Mouse (Mus musculus) layer of hippocampus, adult 2 months (tissue): ENCODE results near the gene Gm10964. TPM values are rescaled to one million over a fixed set of nuclear protein-coding genes. Genes with fewer than 3 reads are reported as not detected.
"Not testable (repeated sequence)": the region's sequence is repeated elsewhere in the genome, so short reads cannot be mapped to it uniquely, and the experiment has no call there.

ENCODE experiments used
- DNase-seq, 2 experiments: peaks; one replicate each; pipeline ENCODE4 v3.0.0; 2022; ENCODE audit warnings: low spot score in 2 of 2
- H3K27ac ChIP-seq: fragments of 200-600 bp; 2 replicates; pipeline ENCODE4 v1.8.1; 2022
- H3K4me3 ChIP-seq: fragments of 200-600 bp; 2 replicates; pipeline ENCODE4 v1.8.1; 2022; ENCODE audit warnings: mild to moderate bottlenecking
- CTCF ChIP-seq: fragments of 200-600 bp; conservative IDR thresholded peaks from 2 replicates; pipeline ENCODE4 v1.8.1; 2022; ENCODE audit warnings: antibody characterized with exemption, mild to moderate bottlenecking, moderate library complexity
- total RNA-seq, 2 experiments: library from RNA; stranded (reverse); gene quantifications; 2 replicates each; pipeline ENCODE4 v1.2.3; 2021

Gene Gm10964
- total RNA-seq, 2 experiments from 2014 or later = not detected

DNA sequence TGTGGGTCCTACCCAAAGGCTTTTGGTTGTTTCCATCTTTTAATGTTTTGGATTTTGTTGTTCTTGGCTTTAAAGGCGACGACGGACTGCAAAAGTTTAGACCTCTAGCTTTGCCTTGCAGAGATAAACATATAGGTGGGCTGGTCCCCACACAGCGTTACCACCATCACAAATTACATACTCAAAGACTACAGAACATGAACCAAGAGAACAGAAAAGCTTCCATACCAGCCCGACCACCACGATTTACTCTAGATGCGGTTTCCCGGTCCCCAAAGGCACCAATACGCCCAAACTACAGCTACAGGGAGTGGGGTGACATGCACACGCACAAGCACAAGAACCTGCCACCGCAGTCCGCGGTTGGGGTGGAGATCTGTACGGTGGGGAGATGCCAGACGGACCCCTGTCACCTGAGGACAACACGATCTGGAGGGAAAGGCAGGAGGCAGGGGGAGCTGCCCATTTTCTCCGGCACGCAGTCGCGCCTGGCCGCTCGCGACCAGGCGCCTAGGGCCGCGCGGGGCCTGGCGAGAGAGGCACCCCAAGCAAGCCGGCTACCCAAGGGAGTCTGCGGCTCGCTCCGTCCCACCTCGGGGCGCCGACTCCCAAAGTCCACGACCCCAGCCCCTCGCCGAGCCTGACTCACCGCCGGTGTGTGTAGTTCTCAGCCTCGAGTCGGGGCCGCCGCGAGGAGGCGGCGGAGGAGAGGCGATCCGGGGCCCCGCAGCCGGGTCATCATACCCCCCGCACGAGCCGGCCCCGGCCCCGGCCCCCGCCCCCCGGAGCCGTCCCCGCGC is 51.4 kb downstream of the Gm10964 start:
- no peak for DNase-seq
- Histone ChIP-seq H3K27ac (peak overlapping the region; percentile 99), H3K4me3 (peak overlapping the region; percentile 89)
- no peak for TF ChIP-seq CTCF

- peak; percentile 94 for DNase-seq
- H3K4me3 ChIP-seq = peak within 1 kb of the TSS; percentile 89
- peak; percentile 29 for TF ChIP-seq CTCF
- H3K27ac ChIP-seq = peak within 1 kb of the TSS; percentile 99
These were observed 52.3 kb downstream of the Gm10964 start, which contains the start of gene Hipk1 for GRCm38 (mm10) chr3:103791230-103792110. TSS of gene Hipk1 (minus strand) at chr3:103791563.

DNA sequence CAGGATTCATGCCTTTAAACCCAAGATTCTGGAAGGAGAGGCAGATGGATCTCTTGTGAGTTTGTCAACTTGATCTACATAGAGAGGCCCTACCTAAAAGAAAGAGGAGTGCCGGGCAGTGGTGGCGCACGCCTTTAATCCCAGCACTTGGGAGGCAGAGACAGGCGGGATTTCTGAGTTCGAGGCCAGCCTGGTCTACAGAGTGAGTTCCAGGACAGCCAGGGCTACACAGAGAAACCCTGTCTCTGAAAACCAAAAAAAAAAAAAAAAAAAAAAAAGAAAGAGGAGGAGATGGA is 52.9 kb downstream of the Gm10964 start:
- H3K4me3 ChIP-seq, DNase-seq: not testable (repeated sequence)
- H3K27ac ChIP-seq = peak overlapping the region; percentile 99

DNA sequence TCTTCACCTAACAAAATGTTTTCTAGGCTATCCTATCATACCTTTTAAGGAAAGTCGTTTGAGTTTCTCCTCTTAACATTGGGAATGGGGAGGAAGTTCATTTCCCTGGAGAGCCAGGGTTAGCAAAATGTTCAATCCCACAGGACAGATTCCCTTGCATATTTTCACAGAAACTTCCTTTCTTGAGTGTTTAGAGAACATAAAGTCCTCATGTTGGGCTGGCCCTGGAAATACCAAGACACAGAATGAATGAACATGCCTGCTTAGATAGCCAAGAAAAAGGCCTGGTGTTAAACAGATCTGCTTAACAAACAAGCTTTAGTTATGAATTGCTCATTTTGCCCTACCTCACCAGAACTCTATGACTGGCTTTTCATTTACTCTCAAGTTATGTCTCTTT is 53.4 kb downstream of the Gm10964 start:
- Histone ChIP-seq H3K27ac (no peak overlapping the region), H3K4me3 (no peak overlapping the region)
- TF ChIP-seq CTCF = no peak
- no peak for DNase-seq

Other genes starting within 250 kb of the Gm10964 start
- gene Syt6, start 164.1 kb upstream of the Gm10964 start, total RNA-seq = 1 to 10 TPM; 6.2 to 6.3 TPM
- gene Atg4a-ps, start 93.3 kb upstream of the Gm10964 start, total RNA-seq = 1 to 10 TPM in 1 of 2 experiments, not detected in 1; 1.9 TPM
- 10 to 100 TPM; 13.6 to 14.2 TPM for gene Olfml3, start 1.4 kb upstream of the Gm10964 start, total RNA-seq
- gene Hipk1, start 52.2 kb downstream of the Gm10964 start, total RNA-seq = 100 to 1,000 TPM; 128 to 134 TPM
- 1 to 10 TPM; 9.8 to 10.0 TPM for gene Dclre1b, start 70.1 kb downstream of the Gm10964 start, total RNA-seq
- 10 to 100 TPM; 12.7 to 13.3 TPM for gene Ap4b1, start 70.2 kb downstream of the Gm10964 start, total RNA-seq
- under 1 TPM; 0.27 to 0.31 TPM for gene Gm43064, start 70.2 kb downstream of the Gm10964 start, total RNA-seq
- 1 to 10 TPM; 1.5 to 2.0 TPM for gene Bcl2l15, start 93.2 kb downstream of the Gm10964 start, total RNA-seq
- gene Ptpn22, start 120.4 kb downstream of the Gm10964 start, total RNA-seq = 1 to 10 TPM in 1 of 2 experiments, under 1 TPM in 1; 0.88 to 2.0 TPM
- 10 to 100 TPM; 21.1 to 22.0 TPM for gene Rsbn1, start 174.8 kb downstream of the Gm10964 start, total RNA-seq
- gene Phtf1, start 228.7 kb downstream of the Gm10964 start, total RNA-seq = 10 to 100 TPM; 42.2 to 43.2 TPM